Mouse (Mus musculus): Measurements from ENCODE around the gene Zdhhc14.

DNA sequence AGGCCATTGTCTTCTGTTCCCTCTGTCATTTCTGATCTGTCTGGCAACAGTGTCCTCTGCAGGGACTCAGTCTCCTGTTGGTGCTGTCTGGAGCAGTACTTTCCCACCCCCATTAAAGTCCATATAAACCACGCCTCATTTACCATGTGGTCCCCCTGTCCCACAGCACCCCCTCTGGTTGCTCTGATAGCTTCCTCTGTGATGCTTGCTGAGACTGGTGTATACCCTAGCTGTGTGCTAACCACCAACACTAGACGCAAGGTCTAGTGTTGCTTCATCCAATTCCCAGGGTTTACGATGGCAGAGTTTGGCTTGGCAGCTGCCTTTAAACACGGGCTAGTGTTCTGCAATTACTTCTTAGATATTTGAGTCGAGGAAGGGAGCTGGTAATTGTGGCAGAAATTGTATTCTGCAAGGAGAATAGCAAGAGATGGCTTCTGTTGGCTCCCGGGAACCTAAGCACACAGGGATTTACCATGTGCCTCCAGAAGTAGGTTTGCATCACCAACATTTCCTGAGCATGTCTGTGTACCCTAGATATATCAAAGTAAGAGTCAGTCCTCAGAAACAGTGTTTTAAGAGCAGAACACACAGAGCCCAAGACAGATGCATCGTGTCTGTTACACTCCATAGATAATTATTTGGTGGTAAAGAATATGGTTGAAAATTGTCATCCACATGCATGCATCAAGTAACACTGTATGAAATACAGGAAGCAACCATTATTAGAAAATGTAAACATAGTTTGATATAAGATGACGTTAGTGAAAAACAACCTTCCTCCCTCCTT is 198.6 kb downstream of the Zdhhc14 start:
- no peak for TF ChIP-seq EP300 (IDR thresholded peaks at IDR 0.05; ENCODE audit: low read depth)
- peak; percentile 49 for TF ChIP-seq CTCF (IDR thresholded peaks at IDR 0.05; ENCODE audit: low read depth)
